Comparison of ENCODE assay signal across 8 mouse cellular contexts in the genomic region with DNA sequence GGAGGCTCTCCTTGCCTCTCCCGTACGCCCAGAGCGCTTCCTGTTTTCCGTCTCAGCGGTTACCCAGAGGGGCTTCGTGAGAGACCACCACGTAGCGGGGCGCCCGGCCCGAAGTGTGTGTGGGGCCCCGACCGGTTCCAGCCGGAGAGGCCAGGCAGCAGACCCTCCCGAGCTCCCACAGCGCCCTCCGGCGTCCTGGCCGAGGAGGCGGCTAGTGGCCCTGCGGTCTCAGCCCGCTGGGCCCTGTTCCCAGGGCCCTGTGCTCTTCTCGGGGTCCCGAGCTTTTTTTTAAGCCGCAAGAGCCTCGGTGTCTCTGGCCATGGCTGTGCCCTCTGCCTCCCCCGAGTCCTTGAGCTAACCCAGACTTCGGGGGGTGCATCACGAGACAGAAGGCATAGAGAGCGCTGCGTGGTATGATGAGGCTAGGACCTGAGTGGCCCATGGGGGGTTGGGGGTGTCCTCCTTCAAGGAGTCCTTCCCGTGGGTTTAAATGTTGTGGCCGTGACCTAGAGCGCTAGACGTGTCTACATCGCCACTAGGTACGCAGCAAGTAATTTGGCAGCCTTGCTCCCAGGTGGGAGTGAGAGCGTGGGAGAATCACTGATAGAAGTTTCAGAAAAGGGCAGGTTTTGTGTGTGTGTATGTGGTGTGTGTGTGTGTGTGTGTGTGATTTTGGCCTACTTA. TPM values are rescaled to one million over a fixed set of nuclear protein-coding genes. Genes with fewer than 3 reads are reported as not detected.
DNase-seq lines count a peak whose midpoint lies in the region; TF ChIP-seq lines count a peak whose summit lies in the region.

No protein-coding gene starts in this region.

- no peak for TF ChIP-seq POLR2A in CH12.LX (IDR thresholded peaks at IDR 0.05; ENCODE audit: low read depth, low read length)

- dilution Hi-C loops in CH12.LX (cut with MboI; ENCODE audit: extremely low pct_ligation_motif_present, extremely low pct_unique_long_range_greater_than_20kb, low sequenced_read_pairs), result no loop called here

- H3K9ac ChIP-seq in CH12.LX (ENCODE audit: insufficient read depth, low read depth), result peak overlapping the region; percentile 74

- peaks cover 15% of the 10 kb centered on the region for H3K79me2 ChIP-seq in CH12.LX (replicated peaks; ENCODE audit: control insufficient read depth, extremely low read depth, insufficient read depth, poor library complexity, severe bottlenecking)

- H3K4me1 ChIP-seq in CH12.LX (ENCODE audit: control insufficient read depth in 1 of 2, insufficient read depth in 2 of 2), result peaks cover 7 to 37% of the 10 kb centered on the region in 2 experiments
- peaks cover 24% of the 10 kb centered on the region for H3K4me1 ChIP-seq in embryonic facial prominence, embryonic 10.5 days
- peaks cover 46% of the 10 kb centered on the region for H3K4me1 ChIP-seq in megakaryocyte, embryonic 14.5 days

- intact Hi-C loops in gastrocnemius, adult 2 months (cut with DNase I), result loop anchor here (2.0 kb wide), 1 partner anchor 30 kb away; the partner anchor contains the start of gene Anapc5

- TF ChIP-seq RAD21 in CH12.LX (IDR thresholded peaks at IDR 0.05; ENCODE audit: low read depth, low read length), result no peak; the same call in none of the 2 replicates

- H3K27me3 ChIP-seq in CH12.LX (replicated peaks), result no peaks in the 10 kb centered on the region
- no peaks in the 10 kb centered on the region for H3K27me3 ChIP-seq in embryonic facial prominence, embryonic 10.5 days (replicated peaks; ENCODE audit: low read depth, poor library complexity, severe bottlenecking)
- H3K27me3 ChIP-seq in megakaryocyte, embryonic 14.5 days (replicated peaks), result no peaks in the 10 kb centered on the region

- no peaks in the 10 kb centered on the region for H3K9me3 ChIP-seq in CH12.LX (replicated peaks; ENCODE audit: low read length)
- H3K9me3 ChIP-seq in embryonic facial prominence, embryonic 10.5 days, result no peaks in the 10 kb centered on the region
- no peaks in the 10 kb centered on the region for H3K9me3 ChIP-seq in megakaryocyte, embryonic 14.5 days

- WGBS in embryonic facial prominence, embryonic 10.5 days, result under 1% methylated on average over 38 of the region's 38 CpGs

- in situ Hi-C loops in CH12.LX (cut with MboI; ENCODE audit: low pct_ligation_motif_present, low pct_unique_long_range_greater_than_20kb, low sequenced_read_pairs), result no loop called here

- H3K4me2 ChIP-seq in CH12.LX (ENCODE audit: insufficient read depth, low read depth, poor library complexity, severe bottlenecking), result peak overlapping the region; percentile 77

- peak; percentile 69 for TF ChIP-seq CTCF in gastrocnemius, adult 2 months (IDR thresholded peaks at IDR 0.05)
- peak in 1 of 2 experiments; percentile 47; a peak in 2 of 4 replicates for TF ChIP-seq CTCF in CH12.LX (conservative IDR thresholded peaks at IDR 0.05 in 1 of 2, IDR thresholded peaks at IDR 0.05 in 1 of 2; ENCODE audit: low read depth in 2 of 2, low read length in 2 of 2)

- peak; percentile 84 for DNase-seq in gastrocnemius, adult 2 months
- no peak for DNase-seq in gastrocnemius, postnatal 25 days
- no peak for DNase-seq in CH12.LX (ENCODE audit: extremely low read depth)
- no peak for DNase-seq in embryonic facial prominence, embryonic 10.5 days (ENCODE audit: low spot score)
- peak; percentile 78 for DNase-seq in heart, postnatal 4 days
- peak; percentile 25 to 45 for DNase-seq in left cerebral cortex, adult 8-10 months (ENCODE audit: low spot score in 2 of 2)
- DNase-seq in testis, postnatal 10 days (ENCODE audit: low spot score), result peak; percentile 87

- H3K36me3 ChIP-seq in CH12.LX (replicated peaks in 1 of 2; ENCODE audit: control insufficient read depth in 1 of 2, insufficient read depth in 1 of 2, low read length in 1 of 2), result peaks cover 0 to 5% of the 10 kb centered on the region in 2 experiments
- H3K36me3 ChIP-seq in embryonic facial prominence, embryonic 10.5 days (replicated peaks), result no peaks in the 10 kb centered on the region; the same call in 1 of the 2 replicates
- H3K36me3 ChIP-seq in megakaryocyte, embryonic 14.5 days (replicated peaks; ENCODE audit: low read length), result peaks cover 6% of the 10 kb centered on the region

- peak overlapping the region; percentile 99 for H3K27ac ChIP-seq in gastrocnemius, adult 2 months
- H3K27ac ChIP-seq in CH12.LX (ENCODE audit: insufficient read depth, low read depth), result peak overlapping the region; percentile 11; the same call in 1 of the 2 replicates
- peak overlapping the region; percentile 97 for H3K27ac ChIP-seq in embryonic facial prominence, embryonic 10.5 days (replicated peaks)

- H3K4me3 ChIP-seq in gastrocnemius, adult 2 months, result peak overlapping the region; percentile 69
- H3K4me3 ChIP-seq in CH12.LX (replicated peaks in 1 of 3; ENCODE audit: low read depth in 2 of 3, low read length in 2 of 3, poor library complexity in 1 of 3), result peak overlapping the region; percentile 65 to 96 (median 76)
- peak overlapping the region; percentile 91 for H3K4me3 ChIP-seq in embryonic facial prominence, embryonic 10.5 days
- H3K4me3 ChIP-seq in megakaryocyte, embryonic 14.5 days (replicated peaks), result peak overlapping the region; percentile 97

- TF ChIP-seq EP300 in CH12.LX (IDR thresholded peaks at IDR 0.05; ENCODE audit: low read length), result no peak

TF ChIP-seq in CH12.LX, 34 proteins besides CTCF, POLR2A, EP300 and RAD21:
- no peak for TF ChIP-seq PAX5 (IDR thresholded peaks at IDR 0.05; ENCODE audit: low read length)
- TF ChIP-seq SMC3 (IDR thresholded peaks at IDR 0.05; ENCODE audit: low read depth, low read length), result peak; percentile 9; the same call in 1 of the 2 replicates
- no peak for TF ChIP-seq TBP (conservative IDR thresholded peaks at IDR 0.05; ENCODE audit: low read depth, low read length)
- TF ChIP-seq MAZ (IDR thresholded peaks at IDR 0.05; ENCODE audit: low read depth, low read length), result no peak
- no peak for TF ChIP-seq IRF4 (IDR thresholded peaks at IDR 0.05; ENCODE audit: low read depth, low read length)
- no peak for TF ChIP-seq GABPA (IDR thresholded peaks at IDR 0.05; ENCODE audit: insufficient replicate concordance, low read depth, low read length)
- TF ChIP-seq MEF2A (IDR thresholded peaks at IDR 0.05; ENCODE audit: borderline replicate concordance, low read depth, low read length), result no peak

RNA-seq across cellular contexts. Expression of gene Rnf34, which starts 0.6 kb away (rescaled TPM):
- total RNA-seq in gastrocnemius, adult 2 months (2021), result 10 to 100 TPM; 20.0 to 21.4 TPM
- 10 to 100 TPM; 16.9 to 18.7 TPM for total RNA-seq in gastrocnemius, postnatal 25 days (2021)
- total RNA-seq in CH12.LX (2012; rRNA removed), result 17.2 and 18.4 TPM in 2 replicates
- 24.1 and 24.6 TPM in 2 replicates for total RNA-seq in CH12.LX (2014; rRNA removed)
- 29.1 and 30.8 TPM in 2 replicates for polyA plus RNA-seq in CH12.LX (2012; ENCODE audit: insufficient read length, low read depth)
- 48.5 and 48.7 TPM in 2 replicates for polyA plus RNA-seq in embryonic facial prominence, embryonic 10.5 days (2016; fragmentation: Nextera tagmentation; extraction: Ambion mirVana)
- 10 to 100 TPM; 32.6 to 34.0 TPM for total RNA-seq in heart, postnatal 4 days (2021)
- 10 to 100 TPM; 52.6 to 75.9 (median 58.6) TPM for total RNA-seq in left cerebral cortex, adult 8-10 months (2022)
- polyA plus RNA-seq in megakaryocyte, embryonic 14.5 days (2012; ENCODE audit: insufficient read depth, low replicate concordance), result 8.3 TPM in 1 of 2 replicates, not detected in the other

RNA-seq across cellular contexts. Expression of gene Anapc5, which starts 29.3 kb away (rescaled TPM):
- total RNA-seq in gastrocnemius, adult 2 months (2021), result 100 to 1,000 TPM; 366 to 502 TPM
- total RNA-seq in gastrocnemius, postnatal 25 days (2021), result 100 to 1,000 TPM; 247 to 262 TPM
- total RNA-seq in CH12.LX (2012; rRNA removed) (236 and 252 TPM in 2 replicates), CH12.LX (2014; rRNA removed) (247 and 258 TPM in 2 replicates)
- 261 and 280 TPM in 2 replicates for polyA plus RNA-seq in CH12.LX (2012; ENCODE audit: insufficient read length, low read depth)
- 477 and 502 TPM in 2 replicates for polyA plus RNA-seq in embryonic facial prominence, embryonic 10.5 days (2016; fragmentation: Nextera tagmentation; extraction: Ambion mirVana)
- 100 to 1,000 TPM; 275 to 276 TPM for total RNA-seq in heart, postnatal 4 days (2021)
- total RNA-seq in left cerebral cortex, adult 8-10 months (2022), result 100 to 1,000 TPM; 201 to 221 (median 205) TPM
- 41.2 and 69.4 TPM in 2 replicates for polyA plus RNA-seq in megakaryocyte, embryonic 14.5 days (2012; ENCODE audit: insufficient read depth, low replicate concordance)

Comparison
In these comparisons a context has a peak if more than half of its experiments do, and no peak if none do; other contexts are left out.
1. DNase-seq: peak in gastrocnemius, adult 2 months (single experiment), heart, postnatal 4 days (single experiment), left cerebral cortex, adult 8-10 months (2 of 2) and testis, postnatal 10 days (single experiment); none in gastrocnemius, postnatal 25 days (single experiment), CH12.LX (single experiment) and embryonic facial prominence, embryonic 10.5 days (single experiment).
2. H3K27ac ChIP-seq: peak in every context shown above with its lines; median percentile 99 in gastrocnemius, adult 2 months; 97 in embryonic facial prominence, embryonic 10.5 days; 11 in CH12.LX.
3. Peak in every context shown above with its lines, with median percentiles within 50 percentile points of each other: H3K4me3 ChIP-seq.